Mouse (Mus musculus) spleen, adult 2 months (tissue): ENCODE measurements around the gene Efcab11.

ENCODE experiments used
- CTCF ChIP-seq: fragments of 200-500 bp; IDR thresholded peaks from 2 replicates; pipeline ENCODE4 v1.5.1; 2011; ENCODE audit warnings: mild to moderate bottlenecking, inconsistent platforms; ENCODE audit not compliant: insufficient read depth, insufficient read length, insufficient replicate concordance; ENCODE audit errors: extremely low read depth
- POLR2A ChIP-seq: fragments of 200-500 bp; IDR thresholded peaks from 2 replicates; pipeline ENCODE4 v1.6.1; 2011; ENCODE audit warnings: low read depth, low read length, inconsistent platforms

GRCm38 (mm10) chr12:99929160-99929559, 44.9 kb upstream of the Efcab11 start:
- TF ChIP-seq CTCF (no peak), POLR2A (no peak)
